Mouse (Mus musculus): ENCODE results near the gene Mbd6. TPM values are rescaled to one million over a fixed set of nuclear protein-coding genes. Genes with fewer than 3 reads are reported as not detected.

The Mbd6 gene
- polyA plus RNA-seq, 1 experiment from 2014 or later = 17.9 TPM

- Histone ChIP-seq H3K4me3 (peak overlapping the region; percentile 66), H3K27ac (peak overlapping the region; percentile 97; the same call in 1 of the 2 replicates), H3K4me2 (replicated peaks) (peak overlapping the region; percentile 92), H3K27me3 (no peaks in the 10 kb centered on the region), H3K36me3 (peaks cover 36% of the 10 kb centered on the region), H3K9me3 (replicated peaks) (no peaks in the 10 kb centered on the region), H3K4me1 (peaks cover 37% of the 10 kb centered on the region), H3K9ac (peak overlapping the region; percentile 56)
- ATAC-seq (ENCODE audit: low FRiP score) = no peak
- 53% methylated on average over 5 of the region's 5 CpGs for WGBS
These were observed 3.2 kb upstream of the Mbd6 start for GRCm38 (mm10) chr10:127291881-127292638.

- 6% methylated on average over 19 of the region's 19 CpGs for WGBS
- Histone ChIP-seq H3K4me2 (replicated peaks) (peak overlapping the region; percentile 92), H3K27ac (peak overlapping the region; percentile 97), H3K36me3 (peaks cover 33% of the 10 kb centered on the region), H3K4me3 (peak overlapping the region; percentile 66), H3K9me3 (replicated peaks) (no peaks in the 10 kb centered on the region), H3K4me1 (peaks cover 45% of the 10 kb centered on the region), H3K27me3 (no peaks in the 10 kb centered on the region), H3K9ac (peak overlapping the region; percentile 56)
- ATAC-seq (ENCODE audit: low FRiP score) = peak; percentile 46
These were observed 2.4 kb upstream of the Mbd6 start for GRCm38 (mm10) chr10:127290930-127291880.

GRCm38 (mm10) chr10:127290307-127290929 lies 1.6 kb upstream of the Mbd6 start:
- Histone ChIP-seq H3K27me3 (no peaks in the 10 kb centered on the region), H3K36me3 (peaks cover 33% of the 10 kb centered on the region), H3K27ac (peak overlapping the region; percentile 97), H3K9me3 (replicated peaks) (no peaks in the 10 kb centered on the region), H3K4me1 (peaks cover 52% of the 10 kb centered on the region), H3K4me2 (replicated peaks) (peak overlapping the region; percentile 92), H3K4me3 (peak overlapping the region; percentile 66), H3K9ac (peak overlapping the region; percentile 56)
- WGBS = under 1% methylated on average over 42 of the region's 47 CpGs
- ATAC-seq (ENCODE audit: low FRiP score) = peak; percentile 92

- 2% methylated on average over 15 of the region's 15 CpGs for WGBS
- Histone ChIP-seq H3K4me2 (replicated peaks) (peak overlapping the region; percentile 92), H3K9ac (peak overlapping the region; percentile 88), H3K27ac (peak overlapping the region; percentile 97), H3K4me3 (peak overlapping the region; percentile 66), H3K4me1 (peaks cover 57% of the 10 kb centered on the region), H3K27me3 (no peaks in the 10 kb centered on the region), H3K9me3 (replicated peaks) (no peaks in the 10 kb centered on the region), H3K36me3 (peaks cover 33% of the 10 kb centered on the region)
- peak; percentile 4 for ATAC-seq (ENCODE audit: low FRiP score)
These were observed 864 bp upstream of the Mbd6 start for GRCm38 (mm10) chr10:127289573-127290191.

- peaks cover 34% of the 10 kb centered on the region for H3K36me3 ChIP-seq
These were observed 454 bp downstream of the Mbd6 start for GRCm38 (mm10) chr10:127288328-127288799.

GRCm38 (mm10) chr10:127287936-127288293 lies 903 bp downstream of the Mbd6 start:
- Histone ChIP-seq H3K36me3 (peaks cover 38% of the 10 kb centered on the region), H3K9me3 (replicated peaks) (no peaks in the 10 kb centered on the region), H3K4me1 (peaks cover 52% of the 10 kb centered on the region), H3K9ac (peak overlapping the region; percentile 88), H3K27me3 (no peaks in the 10 kb centered on the region), H3K27ac (peak overlapping the region; percentile 97), H3K4me2 (replicated peaks) (peak overlapping the region; percentile 92), H3K4me3 (peak overlapping the region; percentile 66)
- no peak for ATAC-seq (ENCODE audit: low FRiP score)
- WGBS = 5% methylated on average over 3 of the region's 3 CpGs

More at GRCm38 (mm10) chr10:127288328-127288799, 454 bp downstream of the Mbd6 start:
- H3K4me2 ChIP-seq (replicated peaks) = peak overlapping the region; percentile 92
- peaks cover 56% of the 10 kb centered on the region for H3K4me1 ChIP-seq
- H3K27me3 ChIP-seq = no peaks in the 10 kb centered on the region
- H3K27ac ChIP-seq = peak overlapping the region; percentile 97
- H3K9ac ChIP-seq = peak overlapping the region; percentile 88
- peak overlapping the region; percentile 66 for H3K4me3 ChIP-seq
- H3K9me3 ChIP-seq (replicated peaks) = no peaks in the 10 kb centered on the region
- 0% methylated on average over 21 of the region's 28 CpGs for WGBS
- peak; percentile 0 for ATAC-seq (ENCODE audit: low FRiP score)

- H3K9ac ChIP-seq = peak overlapping the region; percentile 88
- H3K4me2 ChIP-seq (replicated peaks) = peak overlapping the region; percentile 92
- peaks cover 43% of the 10 kb centered on the region for H3K36me3 ChIP-seq
- H3K27ac ChIP-seq = peak overlapping the region; percentile 97
- no peaks in the 10 kb centered on the region for H3K27me3 ChIP-seq
- no peak for ATAC-seq (ENCODE audit: low FRiP score)
- peak overlapping the region; percentile 66 for H3K4me3 ChIP-seq
- no peaks in the 10 kb centered on the region for H3K9me3 ChIP-seq (replicated peaks)
- peaks cover 50% of the 10 kb centered on the region for H3K4me1 ChIP-seq
- 74% methylated on average over 15 of the region's 15 CpGs for WGBS
These were observed 1.4 kb downstream of the Mbd6 start for GRCm38 (mm10) chr10:127287271-127287935.

- WGBS = 45% methylated on average over 7 of the region's 7 CpGs
- Histone ChIP-seq H3K4me3 (peak overlapping the region; percentile 66; the same call in 1 of the 2 replicates), H3K4me1 (peaks cover 43% of the 10 kb centered on the region), H3K36me3 (peaks cover 49% of the 10 kb centered on the region), H3K4me2 (replicated peaks) (peak overlapping the region; percentile 92), H3K27me3 (no peaks in the 10 kb centered on the region), H3K27ac (no peak overlapping the region), H3K9me3 (replicated peaks) (no peaks in the 10 kb centered on the region), H3K9ac (peak overlapping the region; percentile 88; the same call in 1 of the 2 replicates)
- ATAC-seq (ENCODE audit: low FRiP score) = no peak
These were observed 2.1 kb downstream of the Mbd6 start for GRCm38 (mm10) chr10:127286730-127287129.

GRCm38 (mm10) chr10:127286194-127286593 lies 2.6 kb downstream of the Mbd6 start:
- H3K9me3 ChIP-seq (replicated peaks) = no peaks in the 10 kb centered on the region
- H3K4me2 ChIP-seq (replicated peaks) = peak overlapping the region; percentile 92
- ATAC-seq (ENCODE audit: low FRiP score) = no peak
- 80% methylated on average over 7 of the region's 7 CpGs for WGBS
- H3K36me3 ChIP-seq = peaks cover 54% of the 10 kb centered on the region
- peaks cover 38% of the 10 kb centered on the region for H3K4me1 ChIP-seq
- no peaks in the 10 kb centered on the region for H3K27me3 ChIP-seq
- peak overlapping the region; percentile 4; the same call in 1 of the 2 replicates for H3K27ac ChIP-seq
- peak overlapping the region; percentile 28; the same call in 1 of the 2 replicates for H3K9ac ChIP-seq
- no peak overlapping the region for H3K4me3 ChIP-seq

GRCm38 (mm10) chr10:127285644-127286043 lies 3.2 kb downstream of the Mbd6 start:
- Histone ChIP-seq H3K4me1 (peaks cover 37% of the 10 kb centered on the region), H3K36me3 (peaks cover 60% of the 10 kb centered on the region), H3K4me2 (replicated peaks) (peak overlapping the region; percentile 7; the same call in 1 of the 2 replicates), H3K9ac (peak overlapping the region; percentile 28), H3K9me3 (replicated peaks) (no peaks in the 10 kb centered on the region), H3K27me3 (no peaks in the 10 kb centered on the region), H3K27ac (peak overlapping the region; percentile 4; the same call in 1 of the 2 replicates), H3K4me3 (no peak overlapping the region)
- 75% methylated on average over 12 of the region's 13 CpGs for WGBS
- no peak for ATAC-seq (ENCODE audit: low FRiP score)

Measured in hindbrain, embryonic 12.5 days (tissue).